Mouse (Mus musculus) liver, adult 2 months (tissue): Measurements from ENCODE around the gene Zfp979.

Experiments used
- CTCF ChIP-seq: fragments of 200-500 bp; IDR thresholded peaks from 2 replicates; pipeline ENCODE4 v1.5.1; 2011; ENCODE audit warnings: low read depth, low read length, control low read depth
- POLR2A ChIP-seq: fragments of 200-500 bp; IDR thresholded peaks from 2 replicates; pipeline ENCODE4 v1.6.1; 2011; ENCODE audit warnings: low read length, control low read depth; ENCODE audit not compliant: insufficient read depth; ENCODE audit errors: extremely low read depth

GRCm38 (mm10) chr4:147601881-147602280, 40.4 kb downstream of the Zfp979 start:
- TF ChIP-seq CTCF (no peak), POLR2A (no peak)
